Mouse (Mus musculus): ENCODE measurements around the gene Tpk1.

GRCm38 (mm10) chr6:43335619-43336234 is 330.4 kb downstream of the Tpk1 start:
- TF ChIP-seq CTCF (IDR thresholded peaks at IDR 0.05; ENCODE audit: low read depth, low read length) (no peak), POLR2A (IDR thresholded peaks at IDR 0.05; ENCODE audit: extremely low read depth, insufficient read depth, low read length) (no peak)
